In the genomic region with DNA sequence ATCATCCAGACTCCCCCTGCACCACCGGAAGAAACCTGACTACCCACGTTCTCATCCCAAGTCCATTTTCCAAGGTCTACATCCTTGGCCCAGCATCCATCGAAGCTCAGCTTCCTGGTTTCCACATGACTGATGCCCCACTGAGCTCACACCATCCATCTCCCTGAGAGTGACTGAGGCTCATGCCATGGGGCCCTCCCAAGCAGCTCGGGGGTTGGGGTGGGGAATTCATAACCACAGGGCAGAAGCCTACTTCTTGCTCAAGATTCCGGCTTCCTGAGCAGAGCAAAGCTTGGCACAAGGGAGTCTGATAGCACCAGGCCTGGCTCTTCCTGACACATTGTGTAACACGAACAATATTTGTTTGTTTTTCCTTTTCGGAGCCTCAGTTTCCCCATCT, we compare ENCODE assay signal across 8 mouse cellular contexts. TPM values are rescaled to one million over a fixed set of nuclear protein-coding genes. Genes with fewer than 3 reads are reported as not detected.
A peak's percentile ranks its signal among the peaks of the same experiment; 100 is the strongest.
DNase-seq lines count a peak whose midpoint lies in the region; ATAC-seq and TF ChIP-seq lines count a peak whose summit lies in the region.
"Had no signal": no experiment of that assay in that cellular context is flagged by ENCODE, and none has a peak within 500 bp of the region (broad histone marks: within the 10 kb centered on the region; RNA-seq: fewer than 3 reads in every experiment).

No protein-coding gene starts in this region.

- H3K36me3 ChIP-seq in lung, postnatal 0 days (ENCODE audit: insufficient read depth, low read length), result no peaks in the 10 kb centered on the region
- H3K36me3 ChIP-seq in forebrain, embryonic 12.5 days (replicated peaks), result no peaks in the 10 kb centered on the region
- H3K36me3 ChIP-seq in stomach, embryonic 15.5 days, result no peaks in the 10 kb centered on the region

- no peak overlapping the region for H3K4me3 ChIP-seq in lung, postnatal 0 days (ENCODE audit: low read depth, low read length)
- no peak overlapping the region for H3K4me3 ChIP-seq in forebrain, embryonic 12.5 days (replicated peaks)
- peak overlapping the region; percentile 55; the same call in 1 of the 2 replicates for H3K4me3 ChIP-seq in stomach, embryonic 15.5 days (replicated peaks)

- ATAC-seq in lung, postnatal 0 days, result no peak
- ATAC-seq in forebrain, embryonic 12.5 days (ENCODE audit: low FRiP score), result no peak
- ATAC-seq in stomach, embryonic 15.5 days (ENCODE audit: insufficient read depth, low FRiP score, low read depth), result no peak
- ATAC-seq in erythroid progenitor cell, adult 5-6 weeks (replicated peaks; ENCODE audit: low FRiP score, poor library complexity, severe bottlenecking), result no peak

- no peak for TF ChIP-seq CTCF in lung, postnatal 0 days (IDR thresholded peaks at IDR 0.05)

- H3K9me3 ChIP-seq in lung, postnatal 0 days (ENCODE audit: low read length), result no peaks in the 10 kb centered on the region
- no peaks in the 10 kb centered on the region for H3K9me3 ChIP-seq in forebrain, embryonic 12.5 days
- H3K9me3 ChIP-seq in stomach, embryonic 15.5 days, result no peaks in the 10 kb centered on the region

- no peak for TF ChIP-seq EP300 in lung, postnatal 0 days (IDR thresholded peaks at IDR 0.05)

- H3K4me1 ChIP-seq in lung, postnatal 0 days (ENCODE audit: insufficient read depth, low read depth, low read length), result peaks cover 34% of the 10 kb centered on the region
- peaks cover 38% of the 10 kb centered on the region for H3K4me1 ChIP-seq in forebrain, embryonic 12.5 days
- peaks cover 55% of the 10 kb centered on the region for H3K4me1 ChIP-seq in stomach, embryonic 15.5 days

- no peaks in the 10 kb centered on the region for H3K27me3 ChIP-seq in lung, postnatal 0 days (replicated peaks; ENCODE audit: insufficient read depth, low read length)
- peaks cover 29% of the 10 kb centered on the region for H3K27me3 ChIP-seq in forebrain, embryonic 12.5 days
- no peaks in the 10 kb centered on the region for H3K27me3 ChIP-seq in stomach, embryonic 15.5 days (replicated peaks)

- no peak overlapping the region for H3K9ac ChIP-seq in lung, postnatal 0 days (replicated peaks; ENCODE audit: low read depth)
- H3K9ac ChIP-seq in forebrain, embryonic 12.5 days, result no peak overlapping the region
- H3K9ac ChIP-seq in stomach, embryonic 15.5 days, result no peak overlapping the region

- WGBS in lung, postnatal 0 days, result 65% methylated on average over 7 of the region's 7 CpGs
- 86% methylated on average over 7 of the region's 7 CpGs for WGBS in forebrain, embryonic 12.5 days
- 63% methylated on average over 7 of the region's 7 CpGs for WGBS in stomach, embryonic 15.5 days

- no peak for DNase-seq in lung, postnatal 0 days (ENCODE audit: low spot score)
- DNase-seq in lung, postnatal 10 days, result no peak
- DNase-seq in liver, result peak; percentile 67
- no peak for DNase-seq in adrenal gland, adult 2 months
- DNase-seq: lung, adult 2 months had no signal

- no peak overlapping the region for H3K27ac ChIP-seq in lung, postnatal 0 days (ENCODE audit: low read length)
- no peak overlapping the region for H3K27ac ChIP-seq in forebrain, embryonic 12.5 days
- 0 out of 2 replicates have a peak overlapping the region, but pooled peaks have one; percentile 1 for H3K27ac ChIP-seq in stomach, embryonic 15.5 days

- H3K4me2 ChIP-seq in lung, postnatal 0 days (replicated peaks; ENCODE audit: low read depth, low read length), result peak overlapping the region; percentile 98
- H3K4me2 ChIP-seq in forebrain, embryonic 12.5 days, result peak overlapping the region; percentile 89; the same call in 1 of the 2 replicates
- H3K4me2 ChIP-seq in stomach, embryonic 15.5 days, result peak overlapping the region; percentile 97

RNA-seq across cellular contexts. Expression of a gene that starts 1.4 kb away (rescaled TPM):
- polyA plus RNA-seq in lung, postnatal 0 days (2015; fragmentation: Nextera tagmentation; extraction: Ambion mirVana), result 2.7 and 3.7 TPM in 2 replicates
- 6.2 and 6.5 TPM in 2 replicates for polyA plus RNA-seq in forebrain, embryonic 12.5 days (2016; fragmentation: Nextera tagmentation; extraction: Ambion mirVana)
- 6.4 and 7.7 TPM in 2 replicates for polyA plus RNA-seq in stomach, embryonic 15.5 days (2015; fragmentation: Nextera tagmentation; extraction: Ambion mirVana)
- 42.8 and 81.4 TPM in 2 replicates for total RNA-seq in erythroid progenitor cell, adult 5-6 weeks (2015; ENCODE audit: low replicate concordance)
- 58.5 and 59.2 TPM in 2 replicates for total RNA-seq in erythroid progenitor cell, adult 5-6 weeks (2017; ENCODE audit: low replicate concordance)
- 10 to 100 TPM in 1 of 2 experiments, 1 to 10 TPM in 1; 6.0 to 14.7 TPM for total RNA-seq in adrenal gland, adult 2 months (2021)
- 6.1 and 7.6 TPM in 2 replicates for polyA plus RNA-seq in adrenal gland, adult 2 months (2012; rRNA removed)

RNA-seq across cellular contexts. Expression of a gene that starts 40.7 kb away (rescaled TPM):
- 8.6 TPM in 2 replicates for polyA plus RNA-seq in lung, postnatal 0 days (2015; fragmentation: Nextera tagmentation; extraction: Ambion mirVana)
- 37.7 and 40.8 TPM in 2 replicates for polyA plus RNA-seq in forebrain, embryonic 12.5 days (2016; fragmentation: Nextera tagmentation; extraction: Ambion mirVana)
- polyA plus RNA-seq in stomach, embryonic 15.5 days (2015; fragmentation: Nextera tagmentation; extraction: Ambion mirVana), result 19.2 and 21.3 TPM in 2 replicates
- total RNA-seq in erythroid progenitor cell, adult 5-6 weeks (2015; ENCODE audit: low replicate concordance), result 46.5 and 59.1 TPM in 2 replicates
- 31.3 and 72.7 TPM in 2 replicates for total RNA-seq in erythroid progenitor cell, adult 5-6 weeks (2017; ENCODE audit: low replicate concordance)
- 10 to 100 TPM; 50.6 to 55.9 TPM for total RNA-seq in adrenal gland, adult 2 months (2021)
- polyA plus RNA-seq in adrenal gland, adult 2 months (2012; rRNA removed), result 77.2 and 91.0 TPM in 2 replicates

RNA-seq across cellular contexts. Expression of a gene that starts 56.6 kb away (rescaled TPM):
- polyA plus RNA-seq in lung, postnatal 0 days (2015; fragmentation: Nextera tagmentation; extraction: Ambion mirVana), result 38.5 and 38.9 TPM in 2 replicates
- polyA plus RNA-seq in forebrain, embryonic 12.5 days (2016; fragmentation: Nextera tagmentation; extraction: Ambion mirVana), result 11.4 and 12.0 TPM in 2 replicates
- 16.1 and 18.3 TPM in 2 replicates for polyA plus RNA-seq in stomach, embryonic 15.5 days (2015; fragmentation: Nextera tagmentation; extraction: Ambion mirVana)
- 36.5 and 36.8 TPM in 2 replicates for total RNA-seq in erythroid progenitor cell, adult 5-6 weeks (2015; ENCODE audit: low replicate concordance)
- total RNA-seq in erythroid progenitor cell, adult 5-6 weeks (2017; ENCODE audit: low replicate concordance), result 45.3 and 55.7 TPM in 2 replicates
- total RNA-seq in adrenal gland, adult 2 months (2021), result 10 to 100 TPM; 32.1 to 34.1 TPM
- 28.8 and 29.8 TPM in 2 replicates for polyA plus RNA-seq in adrenal gland, adult 2 months (2012; rRNA removed)
